Mouse (Mus musculus) megakaryocyte, embryonic 14.5 days (primary cell): ENCODE data around the gene Supt20. TPM values are rescaled to one million over a fixed set of nuclear protein-coding genes. Genes with fewer than 3 reads are reported as not detected.

Experiments
- H3K27me3 ChIP-seq: replicated peaks from 2 replicates; pipeline ENCODE3; 2012; ENCODE audit warnings: inconsistent platforms
- H3K36me3 ChIP-seq: replicated peaks from 2 replicates; pipeline ENCODE3; 2012; ENCODE audit warnings: low read length, inconsistent platforms, mixed read lengths
- H3K4me1 ChIP-seq: 2 replicates; pipeline ENCODE4 v1.6.1; 2012; ENCODE audit warnings: inconsistent platforms
- H3K4me3 ChIP-seq: replicated peaks from 2 replicates; pipeline ENCODE3; 2012; ENCODE audit warnings: moderate library complexity, mild to moderate bottlenecking, inconsistent platforms
- H3K9me3 ChIP-seq: 2 replicates; pipeline ENCODE4 v1.6.1; 2012; ENCODE audit warnings: inconsistent platforms
- FLI1 ChIP-seq: IDR thresholded peaks from 2 replicates; pipeline ENCODE4 v1.6.1; 2012; ENCODE audit warnings: low read length, inconsistent platforms, mixed read lengths
- GATA1 ChIP-seq: IDR thresholded peaks from 3 replicates; pipeline ENCODE4 v1.6.1; 2012; ENCODE audit warnings: mixed read lengths, low read length, inconsistent platforms, borderline replicate concordance
- polyA plus RNA-seq: library from polyadenylated mRNA; stranded (reverse); fragments of >175 nt; gene quantifications from 2 replicates; pipeline ENCODE4 v1.2.3, GENCODE M21; 2012; ENCODE audit warnings: low replicate concordance; ENCODE audit not compliant: insufficient read depth

Supt20 gene
- polyA plus RNA-seq, 1 experiment: 1.1 TPM

- H3K9me3 ChIP-seq: peaks cover 38% of the 10 kb centered on the region
- H3K27me3 ChIP-seq: no peaks in the 10 kb centered on the region
- H3K4me1 ChIP-seq: no peaks in the 10 kb centered on the region
- TF ChIP-seq FLI1: no peak
- no peak for TF ChIP-seq GATA1
- H3K36me3 ChIP-seq: no peaks in the 10 kb centered on the region
- no peak overlapping the region for H3K4me3 ChIP-seq
Measured at GRCm38 (mm10) chr3:54768592-54768991, 76.0 kb downstream of the Supt20 start.

- Histone ChIP-seq H3K9me3 (peaks cover 30% of the 10 kb centered on the region), H3K27me3 (no peaks in the 10 kb centered on the region), H3K4me1 (no peaks in the 10 kb centered on the region), H3K36me3 (no peaks in the 10 kb centered on the region), H3K4me3 (no peak overlapping the region)
- TF ChIP-seq FLI1 (no peak), GATA1 (no peak)
Measured at GRCm38 (mm10) chr3:54769349-54770275, 77.0 kb downstream of the Supt20 start.

- H3K36me3 ChIP-seq: no peaks in the 10 kb centered on the region
- no peak overlapping the region for H3K4me3 ChIP-seq
- H3K27me3 ChIP-seq: no peaks in the 10 kb centered on the region
- H3K4me1 ChIP-seq: peaks cover 7% of the 10 kb centered on the region
- TF ChIP-seq FLI1 (no peak), GATA1 (no peak)
- peaks cover 24% of the 10 kb centered on the region for H3K9me3 ChIP-seq
Measured at GRCm38 (mm10) chr3:54773613-54774012, 81.0 kb downstream of the Supt20 start.

- TF ChIP-seq FLI1 (no peak), GATA1 (no peak)
- Histone ChIP-seq H3K4me1 (peaks cover 7% of the 10 kb centered on the region), H3K27me3 (no peaks in the 10 kb centered on the region), H3K36me3 (no peaks in the 10 kb centered on the region), H3K4me3 (no peak overlapping the region), H3K9me3 (peaks cover 27% of the 10 kb centered on the region)
Measured at GRCm38 (mm10) chr3:54775989-54776631, 83.5 kb downstream of the Supt20 start.

Other genes with a start within 250 kb of the Supt20 start
- not detected in 2 replicates for gene Gm21958, start 21.5 kb downstream of the Supt20 start, polyA plus RNA-seq
- 33.9 TPM in 1 of 2 replicates, not detected in the other for gene Exosc8, start 42.6 kb downstream of the Supt20 start, polyA plus RNA-seq
- gene Alg5, start 42.7 kb downstream of the Supt20 start, polyA plus RNA-seq: 1.5 TPM in 1 of 2 replicates, not detected in the other
- gene Smad9, start 62.8 kb downstream of the Supt20 start, polyA plus RNA-seq: not detected in 2 replicates
- 20.0 and 126 TPM in 2 replicates for gene Rfxap, start 115.0 kb downstream of the Supt20 start, polyA plus RNA-seq
- not detected in 2 replicates for gene Sertm1, start 223.1 kb downstream of the Supt20 start, polyA plus RNA-seq